Mouse (Mus musculus) hematopoietic multipotent progenitor cell, adult 10-12 weeks (in vitro differentiated cells): Measurements from ENCODE around the gene Gsdmc4. TPM values are rescaled to one million over a fixed set of nuclear protein-coding genes. Genes with fewer than 3 reads are reported as not detected.

Source experiments
- polyA plus RNA-seq: library from polyadenylated mRNA; stranded (reverse); fragments of >175 nt; gene quantifications from 2 replicates; pipeline ENCODE4 v1.2.3, GENCODE M21; 2012; ENCODE audit warnings: low replicate concordance

The Gsdmc4 gene
- not detected in 2 replicates for polyA plus RNA-seq

DNA sequence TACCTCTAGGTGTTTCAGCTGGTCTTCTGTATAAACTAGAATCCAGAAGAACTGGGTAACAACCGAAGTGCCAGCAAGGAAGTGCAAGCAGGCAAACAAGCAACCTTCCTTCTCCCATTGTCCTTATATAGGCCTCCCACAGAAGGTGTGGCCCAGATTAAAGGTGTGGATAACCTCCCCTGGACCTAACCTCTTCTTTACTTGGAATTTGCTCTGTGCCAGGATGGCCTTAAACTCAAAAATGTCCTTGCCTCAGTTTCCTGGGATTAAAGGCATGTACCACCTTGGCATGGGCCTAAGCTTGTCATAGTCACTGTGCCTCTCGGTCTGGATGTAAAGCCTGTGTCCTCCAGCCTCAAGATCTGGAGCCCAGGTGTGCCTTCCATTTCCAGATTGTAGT is at the start of gene Gsdmc4:
TSS of gene Gsdmc4 (minus strand) at position 101 of the 400 bp plus-strand sequence.

GRCm38 (mm10) chr15:63878458-63878857 is 33.6 kb downstream of the Gsdmc4 start, which contains the start of gene Gsdmc3:
Gene Gsdmc3 (minus strand): TSS chr15:63878558.

Other genes with a start within 250 kb of the Gsdmc4 start
- gene Gsdmc2, start 67.1 kb downstream of the Gsdmc4 start, polyA plus RNA-seq = not detected in 2 replicates
- gene Gsdmc3, start 33.7 kb downstream of the Gsdmc4 start, polyA plus RNA-seq = not detected in 2 replicates
- gene Fam49b, start 148.2 kb upstream of the Gsdmc4 start, polyA plus RNA-seq = 88.2 and 209 TPM in 2 replicates